Mouse (Mus musculus) ES-Bruce4 (cell line): Measurements from ENCODE around the gene Gp2. TPM values are rescaled to one million over a fixed set of nuclear protein-coding genes. Genes with fewer than 3 reads are reported as not detected.

Experiments
- H3K27ac ChIP-seq: 2 replicates; pipeline ENCODE4 v1.5.1; 2012; ENCODE audit warnings: low read length, inconsistent platforms; ENCODE audit not compliant: insufficient read depth
- H3K27me3 ChIP-seq: 2 replicates; pipeline ENCODE4 v1.6.1; 2012; ENCODE audit warnings: mild to moderate bottlenecking, low read length, inconsistent platforms; ENCODE audit not compliant: control insufficient read depth, poor library complexity, insufficient read depth, severe bottlenecking
- H3K36me3 ChIP-seq: 2 replicates; pipeline ENCODE4 v1.6.1; 2012; ENCODE audit warnings: inconsistent platforms, mild to moderate bottlenecking, low read length, moderate library complexity; ENCODE audit not compliant: control insufficient read depth, poor library complexity, insufficient read depth, severe bottlenecking
- H3K4me1 ChIP-seq: one replicate; pipeline ENCODE4 v1.8.1; 2011; ENCODE audit warnings: low read length; ENCODE audit not compliant: control insufficient read depth, insufficient read depth
- H3K4me3 ChIP-seq: 2 replicates; pipeline ENCODE4 v1.5.1; 2011; ENCODE audit warnings: low read depth, mild to moderate bottlenecking, low read length
- H3K9ac ChIP-seq: 2 replicates; pipeline ENCODE4 v1.6.1; 2012; ENCODE audit warnings: low read depth, mild to moderate bottlenecking, inconsistent platforms; ENCODE audit not compliant: poor library complexity, severe bottlenecking
- H3K9me3 ChIP-seq: replicated peaks from 2 replicates; pipeline ENCODE4 v1.6.1; 2012; ENCODE audit warnings: mild to moderate bottlenecking, low read length, inconsistent platforms; ENCODE audit not compliant: control insufficient read depth, poor library complexity, insufficient read depth, severe bottlenecking
- CTCF ChIP-seq: IDR thresholded peaks from one replicate; pipeline ENCODE4 v1.8.1; 2011; ENCODE audit warnings: low read depth, low read length
- EP300 ChIP-seq: IDR thresholded peaks from 2 replicates; pipeline ENCODE4 v1.6.1; 2011; ENCODE audit warnings: low read depth, low read length; ENCODE audit not compliant: insufficient read depth
- POLR2A ChIP-seq: IDR thresholded peaks from one replicate; pipeline ENCODE4 v1.8.1; 2011; ENCODE audit warnings: low read length; ENCODE audit not compliant: insufficient read depth
- polyA plus RNA-seq: library from polyadenylated mRNA; stranded (reverse); fragments of >200 nt; gene quantifications from 2 replicates; pipeline ENCODE4 v1.2.4, GENCODE M21; 2011; ENCODE audit warnings: low read depth; ENCODE audit not compliant: missing spikeins, insufficient read depth, insufficient read length

The Gp2 gene
- polyA plus RNA-seq, 1 experiment = not detected

DNA sequence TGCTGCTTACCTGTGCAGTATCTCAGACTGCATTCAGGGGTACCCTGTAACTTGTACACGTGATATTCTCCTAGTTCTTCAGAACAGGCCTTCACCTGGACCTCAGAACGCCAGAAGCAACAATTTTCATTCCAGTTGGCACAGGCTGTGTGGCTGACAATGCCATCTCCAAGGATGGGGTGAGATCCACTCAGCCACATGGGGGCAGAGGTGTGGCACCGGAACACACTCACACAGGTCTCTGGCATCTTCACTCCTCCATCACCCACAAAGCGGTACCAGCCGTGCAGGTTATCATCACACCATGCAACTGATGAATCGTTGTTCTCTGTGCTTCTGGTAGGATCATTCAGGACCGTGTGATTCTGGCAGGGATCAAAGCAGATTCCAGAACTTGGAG, 4.9 kb downstream of the Gp2 start:
- TF ChIP-seq POLR2A = no peak
- TF ChIP-seq EP300 = no peak
- no peak for TF ChIP-seq CTCF
- Histone ChIP-seq H3K4me3 (no peak overlapping the region), H3K9me3 (no peaks in the 10 kb centered on the region), H3K9ac (no peak overlapping the region), H3K36me3 (no peaks in the 10 kb centered on the region), H3K27ac (no peak overlapping the region), H3K27me3 (no peaks in the 10 kb centered on the region), H3K4me1 (no peaks in the 10 kb centered on the region)

DNA sequence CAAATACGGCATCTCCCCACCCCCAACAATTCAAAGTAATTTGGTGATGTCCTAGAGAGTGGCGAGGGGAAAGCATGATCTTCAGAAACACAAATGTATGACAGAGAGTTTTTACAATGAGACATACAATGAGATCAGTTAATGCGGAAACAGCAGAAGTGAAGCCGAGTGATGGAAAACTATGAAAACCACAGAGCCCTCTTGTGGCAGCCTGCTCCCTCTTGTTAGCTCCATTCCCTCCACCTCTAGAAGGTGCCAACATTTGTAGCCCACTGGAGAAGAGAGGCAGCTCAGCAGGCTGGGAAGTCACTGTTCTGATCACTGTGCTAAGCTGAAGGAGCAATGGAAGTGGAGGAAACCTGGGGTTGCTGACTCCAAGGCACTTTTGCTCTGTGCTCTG, 15.2 kb downstream of the Gp2 start:
- Histone ChIP-seq H3K9ac (no peak overlapping the region), H3K4me3 (no peak overlapping the region), H3K36me3 (no peaks in the 10 kb centered on the region), H3K27ac (no peak overlapping the region), H3K27me3 (no peaks in the 10 kb centered on the region), H3K4me1 (no peaks in the 10 kb centered on the region), H3K9me3 (no peaks in the 10 kb centered on the region)
- no peak for TF ChIP-seq EP300
- TF ChIP-seq POLR2A = no peak
- TF ChIP-seq CTCF = no peak

DNA sequence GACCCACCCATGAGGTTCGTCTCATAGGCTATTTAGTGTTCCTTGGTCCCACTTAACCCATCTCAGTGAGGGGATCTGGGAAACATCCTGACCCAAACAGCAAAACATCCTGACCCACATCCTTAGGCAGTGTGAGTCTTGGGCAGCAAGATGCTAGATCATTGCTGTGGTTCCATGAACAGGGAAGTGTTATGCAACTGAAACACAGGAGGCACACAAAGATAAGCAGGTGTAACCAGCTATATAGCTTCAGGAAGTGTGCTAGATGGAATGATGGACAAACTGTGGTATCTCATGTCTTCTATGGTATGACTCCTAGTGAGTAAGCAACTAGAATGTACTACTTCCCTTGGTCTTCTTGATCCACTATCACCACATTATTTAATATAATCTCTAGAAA, 17.1 kb downstream of the Gp2 start:
- Histone ChIP-seq H3K4me3 (no peak overlapping the region), H3K4me1 (no peaks in the 10 kb centered on the region), H3K9me3 (no peaks in the 10 kb centered on the region), H3K9ac (no peak overlapping the region), H3K27me3 (no peaks in the 10 kb centered on the region), H3K27ac (no peak overlapping the region), H3K36me3 (no peaks in the 10 kb centered on the region)
- TF ChIP-seq POLR2A = no peak
- no peak for TF ChIP-seq CTCF
- no peak for TF ChIP-seq EP300

DNA sequence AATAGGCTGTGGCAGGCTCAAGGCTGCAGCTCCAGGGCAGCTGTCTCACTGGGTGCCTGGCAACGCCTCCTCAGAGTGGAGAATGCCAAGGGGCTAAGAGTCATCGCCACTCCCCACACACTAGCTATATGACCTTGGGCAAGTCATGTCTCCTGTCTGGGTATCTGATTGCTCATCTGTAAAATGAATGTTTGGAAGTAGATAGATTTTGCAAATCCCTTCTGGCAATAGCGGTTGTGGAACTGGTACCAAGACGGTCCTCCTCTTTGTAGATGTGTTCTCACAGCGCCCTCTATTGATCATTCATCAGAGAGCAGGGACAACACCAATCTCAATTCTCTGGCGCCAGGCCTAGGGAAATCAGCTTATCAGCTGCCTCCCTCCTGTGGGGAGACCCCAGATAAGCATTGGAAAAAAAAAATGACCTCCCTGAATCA, 31.9 kb downstream of the Gp2 start:
- no peaks in the 10 kb centered on the region for H3K27me3 ChIP-seq
- no peak overlapping the region for H3K9ac ChIP-seq
- H3K4me1 ChIP-seq = no peaks in the 10 kb centered on the region
- no peaks in the 10 kb centered on the region for H3K9me3 ChIP-seq
- TF ChIP-seq POLR2A (no peak), CTCF (peak; percentile 54)
- H3K36me3 ChIP-seq = no peaks in the 10 kb centered on the region
- no peak overlapping the region for H3K27ac ChIP-seq
- no peak overlapping the region for H3K4me3 ChIP-seq

DNA sequence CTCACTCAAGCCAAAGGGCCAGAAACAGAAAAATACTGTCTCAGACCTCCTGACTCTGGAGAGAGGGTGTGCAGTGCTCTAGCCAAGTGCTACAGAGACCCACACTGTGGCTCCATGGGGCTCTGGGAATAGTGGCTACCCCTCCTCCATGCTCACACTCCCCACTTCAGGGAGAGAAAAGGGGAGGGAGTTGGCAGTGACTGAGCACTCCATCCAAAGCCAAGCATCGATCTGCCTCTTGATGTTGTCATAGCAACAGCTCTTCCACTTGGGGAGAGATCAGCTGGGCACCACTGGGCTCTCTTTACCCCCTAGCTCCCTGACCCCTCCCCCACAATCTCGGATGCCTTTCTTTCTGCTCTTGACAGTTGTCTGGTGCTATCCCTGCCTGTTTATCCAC, 38.4 kb downstream of the Gp2 start:
- H3K27ac ChIP-seq = no peak overlapping the region
- TF ChIP-seq CTCF = no peak
- TF ChIP-seq EP300 = no peak
- no peak for TF ChIP-seq POLR2A
- H3K4me1 ChIP-seq = no peaks in the 10 kb centered on the region
- no peak overlapping the region for H3K9ac ChIP-seq
- H3K4me3 ChIP-seq = no peak overlapping the region
- no peaks in the 10 kb centered on the region for H3K27me3 ChIP-seq
- H3K9me3 ChIP-seq = peaks cover 4% of the 10 kb centered on the region
- no peaks in the 10 kb centered on the region for H3K36me3 ChIP-seq

DNA sequence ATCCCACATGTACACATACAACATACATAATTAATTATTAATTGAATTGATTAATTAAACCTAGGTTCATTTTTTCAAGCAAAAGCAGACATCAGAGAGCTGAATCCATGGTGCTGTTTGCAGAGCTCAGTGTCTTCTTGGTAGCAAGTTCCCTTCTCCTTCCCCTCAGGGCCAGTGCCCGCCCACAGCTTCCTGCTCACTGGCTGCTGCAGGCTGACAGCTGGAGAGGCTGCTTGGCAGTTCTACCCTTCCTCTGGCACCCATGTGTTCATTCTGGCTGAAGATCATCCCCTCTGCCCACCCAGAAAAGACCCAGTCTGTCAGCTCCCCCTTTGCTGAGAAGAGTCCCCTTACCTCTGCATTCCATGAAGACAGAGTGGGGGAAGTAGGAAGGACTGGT, 40.6 kb downstream of the Gp2 start:
- H3K9ac ChIP-seq = no peak overlapping the region
- no peak overlapping the region for H3K4me3 ChIP-seq
- no peak for TF ChIP-seq CTCF
- TF ChIP-seq POLR2A = no peak
- no peak for TF ChIP-seq EP300
- no peaks in the 10 kb centered on the region for H3K36me3 ChIP-seq
- peaks cover 4% of the 10 kb centered on the region for H3K9me3 ChIP-seq
- no peak overlapping the region for H3K27ac ChIP-seq
- no peaks in the 10 kb centered on the region for H3K27me3 ChIP-seq
- H3K4me1 ChIP-seq = no peaks in the 10 kb centered on the region
